Mouse (Mus musculus) ES-E14 (cell line): ENCODE measurements around the gene Clec4e. TPM values are rescaled to one million over a fixed set of nuclear protein-coding genes. Genes with fewer than 3 reads are reported as not detected.

Source experiments
- DNase-seq: peaks from one replicate; pipeline ENCODE4 v3.0.0-alpha.2; 2013; ENCODE audit warnings: low read depth, low spot score
- H3K27ac ChIP-seq: 2 replicates; pipeline ENCODE4 v1.5.1; 2012; ENCODE audit warnings: low read depth, mild to moderate bottlenecking, low read length, moderate library complexity, mixed read lengths; ENCODE audit not compliant: poor library complexity, insufficient read depth, severe bottlenecking
- H3K36me3 ChIP-seq: 2 replicates; pipeline ENCODE4 v1.6.1; 2012; ENCODE audit warnings: mild to moderate bottlenecking, low read length, moderate library complexity, mixed read lengths; ENCODE audit not compliant: control insufficient read depth, poor library complexity, insufficient read depth, severe bottlenecking
- H3K4me1 ChIP-seq, 2 experiments: fragments of 150-350 bp in 1 of 2; sonication (generic) in 1 of 2; 2 replicates each; pipeline ENCODE4 v1.6.1; 2012; ENCODE audit warnings: low read length in 2 of 2, mild to moderate bottlenecking in 1 of 2, mixed read lengths in 1 of 2; ENCODE audit not compliant: control insufficient read depth in 2 of 2, insufficient read depth in 2 of 2, poor library complexity in 1 of 2
- H3K4me3 ChIP-seq, 2 experiments: fragments of 150-350 bp in 1 of 2; sonication (generic) in 1 of 2; 2 replicates each; pipeline ENCODE4 v1.5.1; 2012; ENCODE audit warnings: low read length in 2 of 2, low read depth in 1 of 2, mild to moderate bottlenecking in 1 of 2, mixed read lengths in 1 of 2; ENCODE audit not compliant: insufficient read depth in 1 of 2, poor library complexity in 1 of 2, severe bottlenecking in 1 of 2
- H3K9ac ChIP-seq: 2 replicates; pipeline ENCODE4 v1.6.1; 2012; ENCODE audit warnings: low read depth, mild to moderate bottlenecking, low read length, mixed read lengths; ENCODE audit not compliant: poor library complexity, insufficient read depth, severe bottlenecking
- H3K9me3 ChIP-seq: fragments of 150-350 bp; sonication (generic); 2 replicates; pipeline ENCODE4 v1.6.1; 2012; ENCODE audit warnings: low read depth, mild to moderate bottlenecking, low read length; ENCODE audit not compliant: control insufficient read depth, insufficient read depth
- CHD2 ChIP-seq: IDR thresholded peaks from 2 replicates; pipeline ENCODE4 v1.6.1; 2014; ENCODE audit warnings: mild to moderate bottlenecking, low read depth, low read length, inconsistent platforms
- HCFC1 ChIP-seq: IDR thresholded peaks from 2 replicates; pipeline ENCODE4 v1.6.1; 2012; ENCODE audit warnings: low read length, inconsistent platforms, borderline replicate concordance; ENCODE audit not compliant: insufficient read depth
- MAFK ChIP-seq: IDR thresholded peaks from 2 replicates; pipeline ENCODE4 v1.6.1; 2014; ENCODE audit warnings: mild to moderate bottlenecking, low read depth, low read length, inconsistent platforms; ENCODE audit not compliant: insufficient read depth
- ZC3H11A ChIP-seq: IDR thresholded peaks from 2 replicates; pipeline ENCODE4 v1.6.1; 2012; ENCODE audit warnings: low read depth, mild to moderate bottlenecking, inconsistent platforms, low read length, borderline replicate concordance
- ZNF384 ChIP-seq: IDR thresholded peaks from 2 replicates; pipeline ENCODE4 v1.6.1; 2012; ENCODE audit warnings: low read depth, low read length, inconsistent platforms
- in situ Hi-C, 2 experiments: fragments of 600-800 bp; cut with MboI; formaldehyde crosslinking; loops; one replicate each; pipeline ENCODE4 v1.15.1; 2025; ENCODE audit warnings: low sequenced_read_pairs in 2 of 2, inconsistent platforms in 1 of 2; ENCODE audit not compliant: unreplicated experiment in 2 of 2
- total RNA-seq: library from RNA; depleted of rRNA; stranded (reverse); fragments of 300-350 nt; gene quantifications from 2 replicates; pipeline ENCODE4 v1.2.3, GENCODE M21; 2012

The Clec4e gene
- total RNA-seq, 1 experiment = not detected

DNA sequence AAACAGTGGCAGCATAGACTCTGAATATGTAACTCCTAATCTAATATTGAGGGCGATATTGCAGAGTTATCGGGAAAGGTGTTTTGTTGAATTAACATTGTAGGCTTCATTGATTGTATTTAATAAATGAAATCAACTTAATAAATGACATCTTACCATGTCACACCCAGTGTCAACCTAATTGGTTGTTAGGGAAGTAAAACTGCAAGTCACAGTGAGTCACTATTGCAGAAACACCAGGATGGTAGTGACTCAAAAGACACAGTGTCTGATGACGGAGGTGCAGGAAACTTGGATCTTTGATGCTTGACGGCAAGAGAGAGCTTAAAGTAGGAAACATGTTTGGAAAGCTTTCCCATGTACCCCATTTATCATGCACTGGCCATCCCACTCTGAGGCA is 23.9 kb downstream of the Clec4e start:
- Histone ChIP-seq H3K9me3 (no peaks in the 10 kb centered on the region), H3K36me3 (no peaks in the 10 kb centered on the region), H3K4me1 (no peaks in the 10 kb centered on the region), H3K27ac (no peak overlapping the region), H3K4me3 (no peak overlapping the region), H3K9ac (no peak overlapping the region)
- DNase-seq = no peak
- in situ Hi-C loops = no loop called here
- TF ChIP-seq ZC3H11A = no peak

DNA sequence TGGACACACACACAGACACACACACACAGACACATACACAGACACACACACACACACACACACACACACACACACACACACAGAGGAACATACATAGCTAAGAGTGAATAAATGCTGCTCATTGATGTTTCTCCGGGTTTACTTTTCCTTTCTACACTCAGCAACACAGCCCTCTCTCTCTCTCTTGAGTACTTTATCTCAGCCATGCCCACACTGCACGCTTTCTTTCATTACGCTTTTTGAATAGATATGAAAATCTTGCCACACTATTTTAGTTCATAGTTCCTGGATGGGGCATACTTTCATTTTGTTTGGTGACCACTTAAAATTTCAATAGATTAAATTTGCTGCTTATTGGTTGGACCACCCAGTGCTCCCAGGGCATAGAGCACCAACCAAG is 25.5 kb downstream of the Clec4e start:
- H3K9me3 ChIP-seq = no peaks in the 10 kb centered on the region
- no peak overlapping the region for H3K4me3 ChIP-seq
- no peaks in the 10 kb centered on the region for H3K4me1 ChIP-seq
- no peak for TF ChIP-seq MAFK
- TF ChIP-seq CHD2 = no peak
- no peak for TF ChIP-seq ZC3H11A
- TF ChIP-seq HCFC1 = no peak
- no peak for TF ChIP-seq ZNF384
- DNase-seq = no peak
- no peaks in the 10 kb centered on the region for H3K36me3 ChIP-seq
- no peak overlapping the region for H3K9ac ChIP-seq
- in situ Hi-C loops = no loop called here
- H3K27ac ChIP-seq = no peak overlapping the region

DNA sequence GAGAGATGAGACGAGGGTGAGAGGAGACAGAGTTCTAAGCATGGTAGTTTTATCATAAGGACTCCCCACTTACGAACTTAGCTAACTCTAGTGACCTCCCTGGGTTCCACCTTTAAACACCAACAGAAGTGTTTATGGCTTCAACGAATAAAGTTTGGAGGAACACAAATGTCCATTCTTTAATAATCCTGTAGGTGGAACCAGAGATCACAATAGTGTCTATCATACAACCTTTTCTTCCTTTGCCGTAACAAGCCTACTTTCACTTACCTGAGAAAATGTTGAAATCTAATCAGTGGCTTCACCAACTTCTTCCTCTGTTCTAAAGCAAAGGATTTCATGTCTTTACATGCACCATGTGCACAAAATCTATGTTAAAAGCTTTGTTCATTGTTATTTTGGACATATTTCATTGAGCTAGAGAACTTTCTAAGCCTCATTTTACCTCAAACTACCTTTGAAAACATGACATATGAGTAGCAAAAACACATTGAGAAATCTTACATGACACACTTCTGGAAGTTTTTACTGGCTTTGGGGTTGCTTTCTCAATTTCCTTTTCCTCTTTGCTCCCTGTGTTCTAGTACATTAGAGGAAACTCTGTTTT is 28.0 kb downstream of the Clec4e start, which contains the start of gene Clec4d:
Clec4d (plus strand) TSS at position 557 of the 607 bp plus-strand sequence.
- Histone ChIP-seq H3K36me3 (no peaks in the 10 kb centered on the region), H3K27ac (no peak within 1 kb of the TSS), H3K4me3 (no peak within 1 kb of the TSS), H3K9me3 (no peaks in the 10 kb centered on the region), H3K4me1 (no peaks in the 10 kb centered on the region), H3K9ac (no peak within 1 kb of the TSS)
- in situ Hi-C loops = no loop called here
- TF ChIP-seq ZC3H11A = no peak
- TF ChIP-seq CHD2 = no peak
- no peak for TF ChIP-seq ZNF384
- TF ChIP-seq HCFC1 = no peak
- TF ChIP-seq MAFK = no peak
- no peak for DNase-seq

DNA sequence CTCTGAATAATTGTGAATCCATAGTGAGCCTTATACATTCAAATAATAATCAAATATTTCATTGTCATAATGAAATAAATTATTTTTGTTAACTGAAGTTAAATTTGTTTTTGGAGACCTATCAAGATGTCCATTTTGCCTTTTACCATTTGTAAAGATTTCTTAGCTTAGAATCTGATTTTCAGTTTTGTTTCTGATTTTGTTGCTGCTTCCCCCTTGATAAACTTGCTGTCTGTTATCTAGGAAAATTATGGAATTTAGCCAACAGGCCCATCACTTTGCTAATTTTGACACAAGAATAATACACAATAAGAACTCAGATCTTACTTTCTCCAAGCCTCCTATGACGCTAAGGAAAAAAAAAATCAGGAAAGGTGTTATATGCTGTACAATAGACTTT is 28.8 kb downstream of the Clec4e start:
- Histone ChIP-seq H3K9ac (no peak overlapping the region), H3K4me1 (no peaks in the 10 kb centered on the region), H3K27ac (no peak overlapping the region), H3K36me3 (no peaks in the 10 kb centered on the region), H3K4me3 (no peak overlapping the region), H3K9me3 (no peaks in the 10 kb centered on the region)
- in situ Hi-C loops = no loop called here
- DNase-seq = no peak
- no peak for TF ChIP-seq HCFC1
- no peak for TF ChIP-seq ZNF384
- no peak for TF ChIP-seq ZC3H11A
- no peak for TF ChIP-seq MAFK
- no peak for TF ChIP-seq CHD2
